In genomic region chr9:95407586-95408220, GRCm38 (mm10) we compare ENCODE assay signal across 8 mouse cellular contexts. TPM values are rescaled to one million over a fixed set of nuclear protein-coding genes. Genes with fewer than 3 reads are reported as not detected.
DNase-seq lines count a peak whose midpoint lies in the region; ATAC-seq lines count a peak whose summit lies in the region.

No protein-coding gene starts in this region.

- H3K4me3 ChIP-seq in forebrain, embryonic 16.5 days (replicated peaks; ENCODE audit: low read length): peak overlapping the region; percentile 88
- H3K4me3 ChIP-seq in neural tube, embryonic 14.5 days (ENCODE audit: low read depth, low read length): peak overlapping the region; percentile 65

- H3K4me2 ChIP-seq in forebrain, embryonic 16.5 days (ENCODE audit: low read length): peak overlapping the region; percentile 91
- H3K4me2 ChIP-seq in neural tube, embryonic 14.5 days (ENCODE audit: low read depth, low read length): peak overlapping the region; percentile 96

- DNase-seq in adrenal gland, adult 2 months: peak; percentile 89
- DNase-seq in kidney, adult 18-20 months: peak; percentile 59
- DNase-seq in lung, adult 18-20 months: peak; percentile 5 to 11
- no peak for DNase-seq in layer of hippocampus, adult 9-10 months (ENCODE audit: low spot score)
- no peak for DNase-seq in left cerebral cortex, adult 9 months (ENCODE audit: low spot score in 2 of 2)

- no peaks in the 10 kb centered on the region for H3K9me3 ChIP-seq in forebrain, embryonic 16.5 days (ENCODE audit: control insufficient read depth, low read length)
- H3K9me3 ChIP-seq in neural tube, embryonic 14.5 days (ENCODE audit: control insufficient read depth, low read length): no peaks in the 10 kb centered on the region

- peak overlapping the region; percentile 87 for H3K9ac ChIP-seq in forebrain, embryonic 16.5 days (replicated peaks; ENCODE audit: low read depth, low read length)
- H3K9ac ChIP-seq in neural tube, embryonic 14.5 days (replicated peaks; ENCODE audit: low read depth, low read length): peak overlapping the region; percentile 78

- no peaks in the 10 kb centered on the region for H3K36me3 ChIP-seq in forebrain, embryonic 16.5 days (ENCODE audit: control insufficient read depth, insufficient read depth)
- H3K36me3 ChIP-seq in neural tube, embryonic 14.5 days (ENCODE audit: control insufficient read depth, insufficient read depth, low read length): no peaks in the 10 kb centered on the region

- no peaks in the 10 kb centered on the region for H3K27me3 ChIP-seq in forebrain, embryonic 16.5 days (replicated peaks; ENCODE audit: control insufficient read depth, insufficient read depth, low read length)
- H3K27me3 ChIP-seq in neural tube, embryonic 14.5 days (ENCODE audit: control insufficient read depth, insufficient read depth, low read length): no peaks in the 10 kb centered on the region

- WGBS in forebrain, embryonic 16.5 days: 2% methylated on average over 24 of the region's 24 CpGs
- 1% methylated on average over 24 of the region's 24 CpGs for WGBS in neural tube, embryonic 14.5 days

- peak overlapping the region; percentile 89 for H3K27ac ChIP-seq in forebrain, embryonic 16.5 days (ENCODE audit: low read length)
- H3K27ac ChIP-seq in neural tube, embryonic 14.5 days (ENCODE audit: low read depth, low read length): peak overlapping the region; percentile 79

- peak; percentile 7 for ATAC-seq in CD4-positive, CD25-positive, alpha-beta regulatory T cell, adult 4 months
- no peak for ATAC-seq in forebrain, embryonic 16.5 days
- peak; percentile 41; the same call in 1 of the 2 replicates for ATAC-seq in neural tube, embryonic 14.5 days (ENCODE audit: low read depth)

- H3K4me1 ChIP-seq in forebrain, embryonic 16.5 days (replicated peaks; ENCODE audit: control insufficient read depth, insufficient read depth, low read length): peaks cover 21% of the 10 kb centered on the region
- peaks cover 9% of the 10 kb centered on the region for H3K4me1 ChIP-seq in neural tube, embryonic 14.5 days (ENCODE audit: control insufficient read depth, insufficient read depth, low read length)

RNA-seq across cellular contexts. Expression of gene Chst2, which starts 1.2 kb away (rescaled TPM):
- 1 to 10 TPM; 5.0 to 5.9 TPM for polyA plus RNA-seq in CD4-positive, CD25-positive, alpha-beta regulatory T cell, adult 4 months (2017; shearing (Covaris generic))
- total RNA-seq in adrenal gland, adult 2 months (2021): 10 to 100 TPM; 20.9 to 32.5 TPM
- 19.7 and 20.9 TPM in 2 replicates for polyA plus RNA-seq in adrenal gland, adult 2 months (2012; rRNA removed)
- polyA plus RNA-seq in forebrain, embryonic 16.5 days (2015; fragmentation: Nextera tagmentation; extraction: Ambion mirVana): 10.9 and 13.6 TPM in 2 replicates
- polyA plus RNA-seq in neural tube, embryonic 14.5 days (2014; fragmentation: Nextera tagmentation; extraction: Ambion mirVana): 16.1 and 17.4 TPM in 2 replicates

Comparison
In these comparisons a context has a peak if more than half of its experiments do, and no peak if none do; other contexts are left out.
1. DNase-seq: peak in adrenal gland, adult 2 months (single experiment), kidney, adult 18-20 months (single experiment) and lung, adult 18-20 months (2 of 2); none in layer of hippocampus, adult 9-10 months (single experiment) and left cerebral cortex, adult 9 months (0 of 2).